Mouse (Mus musculus): ENCODE data around the gene Chd2.
"Not testable (repeated sequence)": the region's sequence is repeated elsewhere in the genome, so short reads cannot be mapped to it uniquely, and the experiment has no call there.

Chd2 gene

GRCm38 (mm10) chr7:73521277-73522193 lies 20.1 kb downstream of the Chd2 start:
- DNase-seq (ENCODE audit: low read depth, low spot score), result no peak

- DNase-seq (ENCODE audit: low read depth, low spot score), result no peak
Observed at GRCm38 (mm10) chr7:73520231-73520630, 21.4 kb downstream of the Chd2 start.

- DNase-seq (ENCODE audit: low read depth, low spot score), result peak; percentile 64
Observed at GRCm38 (mm10) chr7:73519060-73519796, 22.4 kb downstream of the Chd2 start.

- not testable (repeated sequence) for DNase-seq (ENCODE audit: low read depth, low spot score)
Observed at GRCm38 (mm10) chr7:73518373-73518980, 23.2 kb downstream of the Chd2 start.

GRCm38 (mm10) chr7:73517432-73518054 lies 24.1 kb downstream of the Chd2 start:
- DNase-seq (ENCODE audit: low read depth, low spot score), result peak; percentile 77

- DNase-seq (ENCODE audit: low read depth, low spot score), result no peak
Observed at GRCm38 (mm10) chr7:73516820-73517219, 24.8 kb downstream of the Chd2 start.

- DNase-seq (ENCODE audit: low read depth, low spot score), result no peak
Observed at GRCm38 (mm10) chr7:73514560-73514959, 27.1 kb downstream of the Chd2 start.

GRCm38 (mm10) chr7:73512422-73512821 lies 29.2 kb downstream of the Chd2 start:
- DNase-seq (ENCODE audit: low read depth, low spot score), result no peak

GRCm38 (mm10) chr7:73508688-73509087 lies 32.9 kb downstream of the Chd2 start:
- DNase-seq (ENCODE audit: low read depth, low spot score), result no peak

- no peak for DNase-seq (ENCODE audit: low read depth, low spot score)
Observed at GRCm38 (mm10) chr7:73507491-73507890, 34.1 kb downstream of the Chd2 start.

GRCm38 (mm10) chr7:73506852-73507251 lies 34.8 kb downstream of the Chd2 start:
- DNase-seq (ENCODE audit: low read depth, low spot score), result peak; percentile 47

- DNase-seq (ENCODE audit: low read depth, low spot score), result no peak
Observed at GRCm38 (mm10) chr7:73505266-73505665, 36.4 kb downstream of the Chd2 start.

GRCm38 (mm10) chr7:73498200-73498599 lies 43.4 kb downstream of the Chd2 start:
- DNase-seq (ENCODE audit: low read depth, low spot score), result no peak

GRCm38 (mm10) chr7:73489261-73489660 lies 52.4 kb downstream of the Chd2 start:
- DNase-seq (ENCODE audit: low read depth, low spot score), result no peak

GRCm38 (mm10) chr7:73481094-73481493 lies 60.5 kb downstream of the Chd2 start:
- DNase-seq (ENCODE audit: low read depth, low spot score), result no peak

GRCm38 (mm10) chr7:73479506-73479905 lies 62.1 kb downstream of the Chd2 start:
- no peak for DNase-seq (ENCODE audit: low read depth, low spot score)

GRCm38 (mm10) chr7:73478157-73479058 lies 63.2 kb downstream of the Chd2 start:
- DNase-seq (ENCODE audit: low read depth, low spot score), result no peak

- no peak for DNase-seq (ENCODE audit: low read depth, low spot score)
Observed at GRCm38 (mm10) chr7:73467741-73468140, 73.9 kb downstream of the Chd2 start.

GRCm38 (mm10) chr7:73463546-73463945 lies 78.1 kb downstream of the Chd2 start:
- no peak for DNase-seq (ENCODE audit: low read depth, low spot score)

- no peak for DNase-seq (ENCODE audit: low read depth, low spot score)
Observed at GRCm38 (mm10) chr7:73454113-73454512, 87.5 kb downstream of the Chd2 start.

All from ES-CJ7 (cell line).